Mouse (Mus musculus) G1E (cell line): ENCODE results near the gene Hpf1.

Source experiments
- CTCF ChIP-seq: IDR thresholded peaks from 2 replicates; pipeline ENCODE4 v1.5.1; 2012; ENCODE audit warnings: low read depth, low read length, inconsistent platforms, mixed read lengths
- GATA1 ChIP-seq: IDR thresholded peaks from 2 replicates; pipeline ENCODE4 v1.6.1; 2012; ENCODE audit warnings: borderline replicate concordance, low read length, inconsistent platforms, mixed read lengths
- POLR2AphosphoS5 ChIP-seq: IDR thresholded peaks from 2 replicates; pipeline ENCODE4 v1.6.1; 2012; ENCODE audit warnings: low read depth, low read length, inconsistent platforms; ENCODE audit not compliant: insufficient replicate concordance
- TAL1 ChIP-seq: conservative IDR thresholded peaks from 2 replicates; pipeline ENCODE4 v1.6.1; 2012; ENCODE audit warnings: low read depth, low read length, inconsistent platforms, mixed read lengths

GRCm38 (mm10) chr8:60947503-60947902 lies 57.3 kb downstream of the Hpf1 start:
- TF ChIP-seq CTCF (no peak), TAL1 (no peak), GATA1 (no peak), POLR2AphosphoS5 (no peak)
